Mouse (Mus musculus) midbrain, postnatal 0 days (tissue): ENCODE data around the gene Rab4a. TPM values are rescaled to one million over a fixed set of nuclear protein-coding genes. Genes with fewer than 3 reads are reported as not detected.

Source experiments
- ATAC-seq: fragments of 200-750 bp; cut with Nextera tagmentation; 2 replicates; pipeline ENCODE4 v1.8.0; 2017; ENCODE audit warnings: moderate number of reproducible peaks, mild to moderate bottlenecking, moderate TSS enrichment, moderate library complexity; ENCODE audit not compliant: low FRiP score
- DNase-seq: peaks from one replicate; pipeline ENCODE4 v3.0.0-alpha.2; 2015; ENCODE audit warnings: low spot score
- H3K27ac ChIP-seq: fragments of 300-500 bp; sonication (generic); 2 replicates; pipeline ENCODE4 v1.5.1; 2014; ENCODE audit warnings: low read depth, mild to moderate bottlenecking, low read length, mixed read lengths
- H3K27me3 ChIP-seq: fragments of 300-500 bp; sonication (generic); 2 replicates; pipeline ENCODE4 v1.6.1; 2014; ENCODE audit warnings: low read length, control low read depth, mixed read lengths; ENCODE audit not compliant: insufficient read depth
- H3K36me3 ChIP-seq: fragments of 300-500 bp; sonication (generic); 2 replicates; pipeline ENCODE4 v1.6.1; 2014; ENCODE audit warnings: low read length, control low read depth, mixed read lengths; ENCODE audit not compliant: insufficient read depth
- H3K4me1 ChIP-seq: fragments of 300-500 bp; sonication (generic); 2 replicates; pipeline ENCODE4 v1.6.1; 2014; ENCODE audit warnings: mild to moderate bottlenecking, control low read depth, antibody characterized with exemption, low read length, mixed read lengths; ENCODE audit not compliant: insufficient read depth
- H3K4me2 ChIP-seq: fragments of 300-500 bp; sonication (generic); 2 replicates; pipeline ENCODE4 v1.6.1; 2014; ENCODE audit warnings: low read depth, mild to moderate bottlenecking, low read length, mixed read lengths; ENCODE audit not compliant: poor library complexity, severe bottlenecking
- H3K4me3 ChIP-seq: fragments of 300-500 bp; sonication (generic); 2 replicates; pipeline ENCODE4 v1.5.1; 2014; ENCODE audit warnings: low read depth, mild to moderate bottlenecking, low read length, moderate library complexity
- H3K9ac ChIP-seq: fragments of 300-500 bp; sonication (generic); replicated peaks from 2 replicates; pipeline ENCODE4 v1.6.1; 2014; ENCODE audit warnings: mild to moderate bottlenecking, low read length, moderate library complexity, mixed read lengths; ENCODE audit not compliant: poor library complexity, severe bottlenecking
- H3K9me3 ChIP-seq: fragments of 300-500 bp; sonication (generic); 2 replicates; pipeline ENCODE4 v1.6.1; 2016; ENCODE audit warnings: low read length, control low read depth
- CTCF ChIP-seq: IDR thresholded peaks from 2 replicates; pipeline ENCODE4 v1.5.1; 2016; ENCODE audit warnings: antibody characterized with exemption, mild to moderate bottlenecking
- WGBS: fragments of 180-500 bp; shearing (Covaris S2); extraction: QIAGEN DNeasy Blood & Tissue Kit; methylation state at CpG from one replicate; pipeline ENCODE4 v1.1.7; 2014; 5-methylcytosine and 5-hydroxymethylcytosine counted together
- polyA plus RNA-seq: library from polyadenylated mRNA; unstranded; fragments of >200 nt; fragmentation: Nextera tagmentation; extraction: Ambion mirVana; gene quantifications from 2 replicates; pipeline ENCODE4 v1.2.1, GENCODE M21; 2015
- total RNA-seq: library from RNA; depleted of rRNA; stranded (reverse); fragments of >200 nt; gene quantifications from 2 replicates; pipeline ENCODE4 v1.2.3, GENCODE M21; 2014

Rab4a gene
- total and polyA plus RNA-seq, 2 experiments from 2014 or later: 59.8 to 97.7 TPM

GRCm38 (mm10) chr8:123858941-123859647, 53.3 kb downstream of the Rab4a start:
- ATAC-seq (peak; percentile 92), DNase-seq (peak; percentile 94)
- Histone ChIP-seq H3K36me3 (no peaks in the 10 kb centered on the region), H3K4me2 (peak overlapping the region; percentile 90), H3K27ac (peak overlapping the region; percentile 81), H3K27me3 (no peaks in the 10 kb centered on the region), H3K4me1 (peaks cover 2% of the 10 kb centered on the region; the same call in 1 of the 2 replicates), H3K4me3 (peak overlapping the region; percentile 83), H3K9me3 (no peaks in the 10 kb centered on the region), H3K9ac (peak overlapping the region; percentile 84)
- whole genome bisulfite sequencing: under 1% methylated on average over 75 of the region's 79 CpGs
- peak; percentile 44 for TF ChIP-seq CTCF

GRCm38 (mm10) chr8:123859648-123860259, 54.0 kb downstream of the Rab4a start, which contains the start of gene Ccsap:
Ccsap (minus strand) TSS chr8:123860209.
- peak within 1 kb of the TSS; percentile 84 for H3K9ac ChIP-seq
- ATAC-seq: peak; percentile 64
- TF ChIP-seq CTCF: no peak

GRCm38 (mm10) chr8:123860386-123860785, 54.6 kb downstream of the Rab4a start:
- no peaks in the 10 kb centered on the region for H3K9me3 ChIP-seq
- no peak for TF ChIP-seq CTCF
- H3K27ac ChIP-seq: no peak overlapping the region
- 76% methylated on average over 4 of the region's 4 CpGs for WGBS
- H3K27me3 ChIP-seq: no peaks in the 10 kb centered on the region
- H3K36me3 ChIP-seq: no peaks in the 10 kb centered on the region
- H3K4me2 ChIP-seq: peak overlapping the region; percentile 90
- H3K9ac ChIP-seq: peak overlapping the region; percentile 84
- peaks cover 4% of the 10 kb centered on the region; the same call in 1 of the 2 replicates for H3K4me1 ChIP-seq
- peak overlapping the region; percentile 83 for H3K4me3 ChIP-seq
- no peak for ATAC-seq
- DNase-seq: no peak

More at GRCm38 (mm10) chr8:123859648-123860259, 54.0 kb downstream of the Rab4a start, which contains the start of gene Ccsap:
- no peaks in the 10 kb centered on the region for H3K36me3 ChIP-seq
- H3K4me3 ChIP-seq: peak within 1 kb of the TSS; percentile 83
- peak within 1 kb of the TSS; percentile 81 for H3K27ac ChIP-seq
- H3K9me3 ChIP-seq: no peaks in the 10 kb centered on the region
- WGBS: 2% methylated on average over 45 of the region's 48 CpGs
- peak within 1 kb of the TSS; percentile 90 for H3K4me2 ChIP-seq
- DNase-seq: no peak
- peaks cover 4% of the 10 kb centered on the region; the same call in 1 of the 2 replicates for H3K4me1 ChIP-seq
- H3K27me3 ChIP-seq: no peaks in the 10 kb centered on the region

GRCm38 (mm10) chr8:123865786-123866185, 60.0 kb downstream of the Rab4a start:
- Histone ChIP-seq H3K4me1 (peaks cover 4% of the 10 kb centered on the region; the same call in 1 of the 2 replicates), H3K4me3 (no peak overlapping the region), H3K27ac (no peak overlapping the region), H3K9ac (no peak overlapping the region), H3K4me2 (no peak overlapping the region), H3K27me3 (no peaks in the 10 kb centered on the region), H3K36me3 (no peaks in the 10 kb centered on the region), H3K9me3 (no peaks in the 10 kb centered on the region)
- 83% methylated on average over 7 of the region's 7 CpGs for WGBS
- ATAC-seq: no peak
- DNase-seq: no peak
- TF ChIP-seq CTCF: no peak

- no peak for TF ChIP-seq CTCF
- Histone ChIP-seq H3K27ac (no peak overlapping the region), H3K27me3 (no peaks in the 10 kb centered on the region), H3K9ac (no peak overlapping the region), H3K4me1 (peaks cover 4% of the 10 kb centered on the region; the same call in 1 of the 2 replicates), H3K36me3 (no peaks in the 10 kb centered on the region), H3K9me3 (no peaks in the 10 kb centered on the region), H3K4me3 (no peak overlapping the region), H3K4me2 (no peak overlapping the region)
- DNase-seq: peak; percentile 18
- WGBS: 8% methylated on average over 5 of the region's 5 CpGs
- ATAC-seq: no peak
Measured at GRCm38 (mm10) chr8:123866971-123867370, 61.2 kb downstream of the Rab4a start.

- H3K4me2 ChIP-seq: no peak overlapping the region
- no peaks in the 10 kb centered on the region for H3K36me3 ChIP-seq
- WGBS: 77% methylated on average over 9 of the region's 9 CpGs
- H3K4me3 ChIP-seq: no peak overlapping the region
- no peak for TF ChIP-seq CTCF
- H3K4me1 ChIP-seq: no peaks in the 10 kb centered on the region
- no peak for ATAC-seq
- H3K9ac ChIP-seq: no peak overlapping the region
- H3K9me3 ChIP-seq: no peaks in the 10 kb centered on the region
- H3K27ac ChIP-seq: no peak overlapping the region
- DNase-seq: no peak
- H3K27me3 ChIP-seq: no peaks in the 10 kb centered on the region
Measured at GRCm38 (mm10) chr8:123872048-123872447, 66.3 kb downstream of the Rab4a start.
